Mouse (Mus musculus) adipocyte (in vitro differentiated cells): ENCODE data around the gene Grip1.

Experiments used
- DNase-seq: peaks from one replicate; pipeline ENCODE4 v3.0.0-alpha.2; 2016; ENCODE audit warnings: low spot score

Gene Grip1

GRCm38 (mm10) chr10:119957260-119957955 lies 503.8 kb downstream of the Grip1 start:
- DNase-seq, result no peak

- no peak for DNase-seq
Observed at GRCm38 (mm10) chr10:119960915-119961314, 507.3 kb downstream of the Grip1 start.

GRCm38 (mm10) chr10:119966321-119966720 lies 512.7 kb downstream of the Grip1 start:
- no peak for DNase-seq

GRCm38 (mm10) chr10:119979396-119979795 lies 525.8 kb downstream of the Grip1 start:
- no peak for DNase-seq

- no peak for DNase-seq
Observed at GRCm38 (mm10) chr10:119980032-119980431, 526.4 kb downstream of the Grip1 start.

GRCm38 (mm10) chr10:119984299-119984698 lies 530.7 kb downstream of the Grip1 start:
- no peak for DNase-seq

- no peak for DNase-seq
Observed at GRCm38 (mm10) chr10:119998475-119998874, 544.8 kb downstream of the Grip1 start.

- DNase-seq, result no peak
Observed at GRCm38 (mm10) chr10:120002149-120002548, 548.5 kb downstream of the Grip1 start.

- DNase-seq, result no peak
Observed at GRCm38 (mm10) chr10:120004096-120004495, 550.5 kb downstream of the Grip1 start.

- DNase-seq, result no peak
Observed at GRCm38 (mm10) chr10:120005581-120005980, 552.0 kb downstream of the Grip1 start.

GRCm38 (mm10) chr10:120012331-120012730 lies 558.7 kb downstream of the Grip1 start:
- no peak for DNase-seq

GRCm38 (mm10) chr10:120015117-120015516 lies 561.5 kb downstream of the Grip1 start:
- no peak for DNase-seq

GRCm38 (mm10) chr10:120026437-120026836 lies 572.8 kb downstream of the Grip1 start:
- DNase-seq, result no peak

GRCm38 (mm10) chr10:120030901-120031300 lies 577.3 kb downstream of the Grip1 start:
- DNase-seq, result no peak

GRCm38 (mm10) chr10:120031316-120031715 lies 577.7 kb downstream of the Grip1 start:
- DNase-seq, result no peak

GRCm38 (mm10) chr10:120033866-120034265 lies 580.2 kb downstream of the Grip1 start:
- DNase-seq, result no peak

GRCm38 (mm10) chr10:120035211-120035733 lies 581.6 kb downstream of the Grip1 start:
- no peak for DNase-seq

- DNase-seq, result no peak
Observed at GRCm38 (mm10) chr10:120035824-120036223, 582.2 kb downstream of the Grip1 start.

GRCm38 (mm10) chr10:120038194-120038593 lies 584.6 kb downstream of the Grip1 start:
- DNase-seq, result no peak

GRCm38 (mm10) chr10:120044237-120044636 lies 590.6 kb downstream of the Grip1 start:
- no peak for DNase-seq

- no peak for DNase-seq
Observed at GRCm38 (mm10) chr10:120044714-120045234, 591.1 kb downstream of the Grip1 start.

- no peak for DNase-seq
Observed at GRCm38 (mm10) chr10:120060579-120061237, 607.1 kb downstream of the Grip1 start.
